Mouse (Mus musculus): Measurements from ENCODE around the gene Shq1.

Shq1 gene

GRCm38 (mm10) chr6:100592991-100593390, 78.0 kb downstream of the Shq1 start:
- no peak for DNase-seq

GRCm38 (mm10) chr6:100590602-100591001, 80.4 kb downstream of the Shq1 start:
- no peak for DNase-seq

- DNase-seq = no peak
Measured at GRCm38 (mm10) chr6:100588876-100589275, 82.1 kb downstream of the Shq1 start.

- DNase-seq = no peak
Measured at GRCm38 (mm10) chr6:100586758-100587157, 84.2 kb downstream of the Shq1 start.

- DNase-seq = no peak
Measured at GRCm38 (mm10) chr6:100581951-100582350, 89.0 kb downstream of the Shq1 start.

- no peak for DNase-seq
Measured at GRCm38 (mm10) chr6:100581056-100581455, 89.9 kb downstream of the Shq1 start.

GRCm38 (mm10) chr6:100577590-100577989, 93.4 kb downstream of the Shq1 start:
- DNase-seq = no peak

- no peak for DNase-seq
Measured at GRCm38 (mm10) chr6:100576171-100576570, 94.8 kb downstream of the Shq1 start.

- no peak for DNase-seq
Measured at GRCm38 (mm10) chr6:100566774-100567173, 104.2 kb downstream of the Shq1 start.

- no peak for DNase-seq
Measured at GRCm38 (mm10) chr6:100564516-100564915, 106.4 kb downstream of the Shq1 start.

GRCm38 (mm10) chr6:100563552-100564341, 107.2 kb downstream of the Shq1 start:
- peak; percentile 79 for DNase-seq

GRCm38 (mm10) chr6:100562719-100563551, 108.0 kb downstream of the Shq1 start:
- DNase-seq = peak; percentile 65

GRCm38 (mm10) chr6:100558057-100558456, 112.9 kb downstream of the Shq1 start:
- DNase-seq = no peak

- no peak for DNase-seq
Measured at GRCm38 (mm10) chr6:100542154-100542997, 128.6 kb downstream of the Shq1 start.

- no peak for DNase-seq
Measured at GRCm38 (mm10) chr6:100539698-100540097, 131.3 kb downstream of the Shq1 start.

- DNase-seq = no peak
Measured at GRCm38 (mm10) chr6:100538570-100538969, 132.4 kb downstream of the Shq1 start.

- no peak for DNase-seq
Measured at GRCm38 (mm10) chr6:100537987-100538386, 133.0 kb downstream of the Shq1 start.

- DNase-seq = no peak
Measured at GRCm38 (mm10) chr6:100537042-100537441, 133.9 kb downstream of the Shq1 start.

- DNase-seq = no peak
Measured at GRCm38 (mm10) chr6:100533364-100533763, 137.6 kb downstream of the Shq1 start.

GRCm38 (mm10) chr6:100532326-100532725, 138.6 kb downstream of the Shq1 start:
- peak; percentile 18 for DNase-seq

- DNase-seq = no peak
Measured at GRCm38 (mm10) chr6:100529673-100530072, 141.3 kb downstream of the Shq1 start.

- no peak for DNase-seq
Measured at GRCm38 (mm10) chr6:100528556-100528955, 142.4 kb downstream of the Shq1 start.

GRCm38 (mm10) chr6:100527972-100528371, 143.0 kb downstream of the Shq1 start:
- DNase-seq = no peak

All from cerebellum, adult 11 months (tissue).